Mouse (Mus musculus) embryonic fibroblast, embryonic 13.5 days (primary cell): ENCODE results near the gene Tbc1d13. TPM values are rescaled to one million over a fixed set of nuclear protein-coding genes. Genes with fewer than 3 reads are reported as not detected.

Source experiments
- H3K27ac ChIP-seq: 2 replicates; pipeline ENCODE4 v1.5.1; 2012; ENCODE audit warnings: low read length, control low read depth, inconsistent platforms; ENCODE audit not compliant: insufficient read depth
- H3K4me1 ChIP-seq: 2 replicates; pipeline ENCODE4 v1.6.1; 2011; ENCODE audit warnings: low read length; ENCODE audit not compliant: control insufficient read depth, insufficient read depth
- H3K4me3 ChIP-seq: 2 replicates; pipeline ENCODE4 v1.5.1; 2011; ENCODE audit warnings: mild to moderate bottlenecking, control low read depth, low read length; ENCODE audit not compliant: insufficient read depth
- CTCF ChIP-seq: IDR thresholded peaks from 2 replicates; pipeline ENCODE4 v1.5.1; 2011; ENCODE audit warnings: mild to moderate bottlenecking, control low read depth, low read length, moderate library complexity, borderline replicate concordance; ENCODE audit not compliant: insufficient read depth
- POLR2A ChIP-seq: IDR thresholded peaks from 2 replicates; pipeline ENCODE4 v1.6.1; 2011; ENCODE audit warnings: low read depth, mild to moderate bottlenecking, control low read depth, low read length, moderate library complexity
- polyA plus RNA-seq: library from polyadenylated mRNA; stranded (reverse); fragments of >200 nt; gene quantifications from 2 replicates; pipeline ENCODE4 v1.2.4, GENCODE M21; 2011; ENCODE audit warnings: low read depth; ENCODE audit not compliant: missing spikeins, insufficient read length

The Tbc1d13 gene
- polyA plus RNA-seq, 1 experiment: 39.8 TPM

- Histone ChIP-seq H3K4me3 (no peak overlapping the region), H3K4me1 (0 out of 2 replicates have a peak, but pooled peaks cover under 1% of the 10 kb centered on the region), H3K27ac (no peak overlapping the region)
- no peak for TF ChIP-seq POLR2A
- no peak for TF ChIP-seq CTCF
These were observed 33.3 kb upstream of the Tbc1d13 start for GRCm38 (mm10) chr2:30100214-30100613.

GRCm38 (mm10) chr2:30106364-30106763, 27.2 kb upstream of the Tbc1d13 start:
- no peaks in the 10 kb centered on the region for H3K4me1 ChIP-seq
- H3K4me3 ChIP-seq: no peak overlapping the region
- no peak overlapping the region for H3K27ac ChIP-seq
- TF ChIP-seq CTCF: peak; percentile 86; the same call in 1 of the 2 replicates
- TF ChIP-seq POLR2A: no peak

- Histone ChIP-seq H3K4me1 (no peaks in the 10 kb centered on the region), H3K27ac (no peak overlapping the region), H3K4me3 (no peak overlapping the region)
- no peak for TF ChIP-seq POLR2A
- TF ChIP-seq CTCF: no peak
These were observed 25.9 kb upstream of the Tbc1d13 start for GRCm38 (mm10) chr2:30107646-30108045.

GRCm38 (mm10) chr2:30108260-30108659, 25.3 kb upstream of the Tbc1d13 start:
- TF ChIP-seq CTCF (no peak), POLR2A (no peak)
- no peak overlapping the region for H3K4me3 ChIP-seq
- no peak overlapping the region for H3K27ac ChIP-seq
- H3K4me1 ChIP-seq: no peaks in the 10 kb centered on the region

- Histone ChIP-seq H3K27ac (no peak overlapping the region), H3K4me3 (no peak overlapping the region), H3K4me1 (no peaks in the 10 kb centered on the region)
- TF ChIP-seq CTCF (no peak), POLR2A (no peak)
These were observed 22.0 kb upstream of the Tbc1d13 start for GRCm38 (mm10) chr2:30111500-30111899.

- Histone ChIP-seq H3K27ac (no peak overlapping the region), H3K4me1 (no peaks in the 10 kb centered on the region), H3K4me3 (no peak overlapping the region)
- no peak for TF ChIP-seq POLR2A
- no peak for TF ChIP-seq CTCF
These were observed 21.0 kb upstream of the Tbc1d13 start for GRCm38 (mm10) chr2:30112564-30112963.

- H3K4me3 ChIP-seq: no peak overlapping the region
- no peak overlapping the region for H3K27ac ChIP-seq
- TF ChIP-seq CTCF (no peak), POLR2A (no peak)
- H3K4me1 ChIP-seq: no peaks in the 10 kb centered on the region
These were observed 13.9 kb upstream of the Tbc1d13 start for GRCm38 (mm10) chr2:30119641-30120051.

GRCm38 (mm10) chr2:30120269-30120668, 13.3 kb upstream of the Tbc1d13 start:
- no peaks in the 10 kb centered on the region for H3K4me1 ChIP-seq
- no peak overlapping the region for H3K27ac ChIP-seq
- TF ChIP-seq POLR2A (no peak), CTCF (no peak)
- no peak overlapping the region for H3K4me3 ChIP-seq

GRCm38 (mm10) chr2:30122766-30123165, 10.8 kb upstream of the Tbc1d13 start:
- TF ChIP-seq POLR2A (no peak), CTCF (no peak)
- no peaks in the 10 kb centered on the region for H3K4me1 ChIP-seq
- H3K27ac ChIP-seq: no peak overlapping the region
- H3K4me3 ChIP-seq: no peak overlapping the region

- TF ChIP-seq POLR2A (no peak), CTCF (no peak)
- H3K4me1 ChIP-seq: no peaks in the 10 kb centered on the region
- H3K27ac ChIP-seq: no peak overlapping the region
- peak overlapping the region; percentile 65 for H3K4me3 ChIP-seq
These were observed 9.6 kb upstream of the Tbc1d13 start for GRCm38 (mm10) chr2:30123729-30124471.
